ENCODE assay signal across 14 mouse cellular contexts in genomic region chr6:99663232-99663631, GRCm38 (mm10). TPM values are rescaled to one million over a fixed set of nuclear protein-coding genes. Genes with fewer than 3 reads are reported as not detected.
"Had no signal": no experiment of that assay in that cellular context is flagged by ENCODE, and none has a peak within 500 bp of the region (broad histone marks: within the 10 kb centered on the region; RNA-seq: fewer than 3 reads in every experiment).

No protein-coding gene starts in this region.

- H3K27ac ChIP-seq: neural tube, embryonic 12.5 days; neural tube, embryonic 13.5 days; neural tube, embryonic 15.5 days; stomach, embryonic 15.5 days; stomach, postnatal 0 days had no signal

- DNase-seq: retina, postnatal 1 day; right cerebral cortex, adult 18-20 months; right cerebral cortex, postnatal 14 days; right cerebral cortex, postnatal 25 days; right cerebral cortex, postnatal 4 days; spleen, adult 18-20 months; thymus, adult 18-20 months; thymus, postnatal 25 days had no signal

- H3K9me3 ChIP-seq: neural tube, embryonic 12.5 days; neural tube, embryonic 13.5 days; neural tube, embryonic 15.5 days; stomach, embryonic 15.5 days had no signal

- H3K4me2 ChIP-seq: neural tube, embryonic 12.5 days; neural tube, embryonic 13.5 days; neural tube, embryonic 15.5 days; stomach, embryonic 15.5 days had no signal

- H3K4me3 ChIP-seq: neural tube, embryonic 12.5 days; neural tube, embryonic 13.5 days; neural tube, embryonic 15.5 days; stomach, embryonic 15.5 days had no signal

- H3K36me3 ChIP-seq: neural tube, embryonic 12.5 days; neural tube, embryonic 13.5 days; neural tube, embryonic 15.5 days; stomach, embryonic 15.5 days had no signal

- H3K9ac ChIP-seq: neural tube, embryonic 12.5 days; neural tube, embryonic 13.5 days; neural tube, embryonic 15.5 days; stomach, embryonic 15.5 days had no signal

- H3K27me3 ChIP-seq: neural tube, embryonic 12.5 days; stomach, embryonic 15.5 days had no signal

RNA-seq across cellular contexts. Expression of gene Gpr27, which starts 29.2 kb away (rescaled TPM):
- total RNA-seq: neutrophil, adult 5-6 weeks had no signal
